Mouse (Mus musculus) bone marrow macrophage, adult 2 months (primary cell): ENCODE data around the gene Rpn1.

Experiments
- CTCF ChIP-seq: IDR thresholded peaks from 2 replicates; pipeline ENCODE4 v1.5.1; 2012; ENCODE audit warnings: low read depth, mild to moderate bottlenecking, low read length, moderate library complexity
- POLR2A ChIP-seq: IDR thresholded peaks from 2 replicates; pipeline ENCODE4 v1.6.1; 2012; ENCODE audit warnings: mild to moderate bottlenecking, low read depth, low read length, borderline replicate concordance

DNA sequence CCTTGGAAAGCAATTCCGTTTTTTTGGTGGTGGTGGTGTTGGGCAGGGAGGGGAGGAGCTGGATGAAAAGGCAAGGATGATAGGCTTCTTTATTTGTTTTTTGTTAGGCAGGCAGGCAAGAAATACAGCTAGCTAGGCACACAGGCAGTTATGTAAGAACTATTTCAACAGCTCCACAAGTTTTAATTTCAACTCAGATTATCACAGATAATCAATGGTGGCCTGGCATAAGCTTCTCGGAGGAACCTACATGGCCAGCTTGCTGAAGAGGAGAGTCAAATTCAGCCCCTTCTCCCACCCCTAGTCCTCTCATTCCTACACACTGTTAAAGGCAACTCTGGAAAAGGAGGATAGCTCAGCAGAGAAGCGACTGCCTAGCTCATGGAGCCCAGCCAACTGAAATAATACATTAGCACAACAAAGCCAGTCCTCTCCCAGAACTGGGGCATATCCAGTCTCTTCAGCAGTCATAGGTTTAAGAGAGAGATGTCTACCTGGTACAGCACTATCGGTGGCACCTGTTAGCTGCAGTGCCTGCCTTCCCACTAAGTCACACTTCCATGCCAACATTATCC lies 46.7 kb upstream of the Rpn1 start:
- no peak for TF ChIP-seq POLR2A
- TF ChIP-seq CTCF, result no peak
